In genomic region chr3:85677952-85678351, GRCm38 (mm10) we compare ENCODE assay signal across 23 mouse cellular contexts.
"Had no signal": no experiment of that assay in that cellular context is flagged by ENCODE, and none has a peak within 500 bp of the region (broad histone marks: within the 10 kb centered on the region; RNA-seq: fewer than 3 reads in every experiment).

No protein-coding gene starts in this region.

- H3K4me2 ChIP-seq: intestine, embryonic 15.5 days; limb, embryonic 12.5 days; limb, embryonic 15.5 days; liver, embryonic 13.5 days; lung, embryonic 15.5 days; neural tube, embryonic 12.5 days; neural tube, embryonic 15.5 days had no signal

- H3K36me3 ChIP-seq: intestine, embryonic 15.5 days; limb, embryonic 12.5 days; limb, embryonic 15.5 days; liver, embryonic 13.5 days; lung, embryonic 15.5 days; midbrain, embryonic 10.5 days; neural tube, embryonic 12.5 days; neural tube, embryonic 15.5 days had no signal

- DNase-seq: kidney, adult 11 months; kidney, postnatal 36 days; liver, embryonic 13.5 days; lung, adult 18-20 months; lung, postnatal 10 days; lung, postnatal 36 days; midbrain, embryonic 14.5 days; right cerebral cortex, adult 18-20 months; right cerebral cortex, postnatal 14 days; right cerebral cortex, postnatal 4 days; thymus, adult 2 months; thymus, postnatal 14 days; thymus, postnatal 4 days had no signal

- H3K9ac ChIP-seq: intestine, embryonic 15.5 days; limb, embryonic 12.5 days; limb, embryonic 15.5 days; liver, embryonic 13.5 days; lung, embryonic 15.5 days; neural tube, embryonic 12.5 days; neural tube, embryonic 15.5 days had no signal

- H3K27me3 ChIP-seq: intestine, embryonic 15.5 days; limb, embryonic 15.5 days; lung, embryonic 15.5 days; neural tube, embryonic 12.5 days; neural tube, embryonic 15.5 days had no signal

- ATAC-seq: intestine, embryonic 15.5 days had no signal

- H3K4me1 ChIP-seq: intestine, embryonic 15.5 days; limb, embryonic 12.5 days; limb, embryonic 15.5 days; lung, embryonic 15.5 days; megakaryocyte, embryonic 14.5 days; neural tube, embryonic 12.5 days; neural tube, embryonic 15.5 days had no signal

- H3K4me3 ChIP-seq: intestine, embryonic 15.5 days; limb, embryonic 12.5 days; limb, embryonic 15.5 days; liver, embryonic 13.5 days; lung, embryonic 15.5 days; megakaryocyte, embryonic 14.5 days; midbrain, embryonic 10.5 days; neural tube, embryonic 12.5 days; neural tube, embryonic 15.5 days had no signal

- H3K27ac ChIP-seq: intestine, embryonic 15.5 days; kidney, postnatal 0 days; limb, embryonic 12.5 days; limb, embryonic 15.5 days; liver, embryonic 13.5 days; lung, embryonic 15.5 days; midbrain, embryonic 10.5 days; neural tube, embryonic 12.5 days; neural tube, embryonic 15.5 days; stomach, postnatal 0 days had no signal

- H3K9me3 ChIP-seq: intestine, embryonic 15.5 days; limb, embryonic 12.5 days; limb, embryonic 15.5 days; liver, embryonic 13.5 days; lung, embryonic 15.5 days; megakaryocyte, embryonic 14.5 days; midbrain, embryonic 10.5 days; neural tube, embryonic 12.5 days; neural tube, embryonic 15.5 days had no signal
